In genomic region chr2:26037386-26037785, GRCm38 (mm10) we compare ENCODE assay signal across 16 mouse cellular contexts. TPM values are rescaled to one million over a fixed set of nuclear protein-coding genes. Genes with fewer than 3 reads are reported as not detected.
A peak's percentile ranks its signal among the peaks of the same experiment; 100 is the strongest.
DNase-seq lines count a peak whose midpoint lies in the region; ATAC-seq and TF ChIP-seq lines count a peak whose summit lies in the region.
"Had no signal": no experiment of that assay in that cellular context is flagged by ENCODE, and none has a peak within 500 bp of the region (broad histone marks: within the 10 kb centered on the region; RNA-seq: fewer than 3 reads in every experiment).

No protein-coding gene starts in this region.

- H3K9ac ChIP-seq in stomach, embryonic 15.5 days = no peak overlapping the region
- no peak overlapping the region for H3K9ac ChIP-seq in stomach, postnatal 0 days (ENCODE audit: low read length)
- peak overlapping the region; percentile 57 for H3K9ac ChIP-seq in liver, embryonic 12.5 days
- H3K9ac ChIP-seq: forebrain, postnatal 0 days; limb, embryonic 12.5 days had no signal

- no peak overlapping the region for H3K4me2 ChIP-seq in stomach, embryonic 15.5 days
- no peak overlapping the region for H3K4me2 ChIP-seq in stomach, postnatal 0 days (replicated peaks; ENCODE audit: low read depth)
- peak overlapping the region; percentile 56 for H3K4me2 ChIP-seq in liver, embryonic 12.5 days
- H3K4me2 ChIP-seq: limb, embryonic 12.5 days; midbrain, embryonic 11.5 days had no signal

- no peak overlapping the region for H3K4me3 ChIP-seq in stomach, embryonic 15.5 days (replicated peaks)
- no peak overlapping the region for H3K4me3 ChIP-seq in stomach, postnatal 0 days (ENCODE audit: low read depth, low read length)
- H3K4me3 ChIP-seq in liver, embryonic 12.5 days = no peak overlapping the region
- H3K4me3 ChIP-seq in cerebellum, adult 2 months (replicated peaks; ENCODE audit: insufficient read depth, low read depth, low read length) = no peak overlapping the region
- H3K4me3 ChIP-seq: limb, embryonic 12.5 days had no signal

- peak; percentile 74 for ATAC-seq in stomach, embryonic 15.5 days (ENCODE audit: insufficient read depth, low FRiP score, low read depth)
- ATAC-seq in stomach, postnatal 0 days (ENCODE audit: low FRiP score, low TSS enrichment) = no peak
- peak; percentile 93 for ATAC-seq in liver, embryonic 12.5 days
- ATAC-seq: forebrain, postnatal 0 days; inflammation-experienced regulatory T-cells, adult 6 months had no signal

- WGBS in stomach, embryonic 15.5 days = 30% methylated on average over 6 of the region's 6 CpGs
- WGBS in stomach, postnatal 0 days = 37% methylated on average over 6 of the region's 6 CpGs
- WGBS in liver, embryonic 12.5 days (ENCODE audit: insufficient replicate concordance) = 15% methylated on average over 6 of the region's 6 CpGs
- WGBS in cerebellum, adult 2 months = 71% methylated on average over 6 of the region's 6 CpGs

- intact Hi-C loops in left cerebral cortex, postnatal 4 days (cut with DNase I) = no loop called here

- no peaks in the 10 kb centered on the region for H3K9me3 ChIP-seq in stomach, embryonic 15.5 days
- no peaks in the 10 kb centered on the region for H3K9me3 ChIP-seq in stomach, postnatal 0 days (ENCODE audit: control insufficient read depth, low read length)
- no peaks in the 10 kb centered on the region for H3K9me3 ChIP-seq in liver, embryonic 12.5 days (replicated peaks)
- H3K9me3 ChIP-seq: limb, embryonic 12.5 days had no signal

- TF ChIP-seq CTCF in stomach, postnatal 0 days (IDR thresholded peaks at IDR 0.05; ENCODE audit: low read depth) = no peak
- TF ChIP-seq CTCF in cerebellum, adult 2 months (IDR thresholded peaks at IDR 0.05; ENCODE audit: borderline replicate concordance, insufficient read depth, low read depth, low read length) = no peak

- DNase-seq in embryo, embryonic 10 days (ENCODE audit: low spot score) = peak; percentile 12
- no peak for DNase-seq in embryo, embryonic 11 days
- no peak for DNase-seq in stomach, postnatal 0 days (ENCODE audit: low spot score)
- no peak for DNase-seq in cerebellum, adult 2 months
- no peak for DNase-seq in frontal cortex, postnatal 10 days (ENCODE audit: low spot score in 2 of 2)
- DNase-seq in left cerebral cortex, postnatal 4 days = no peak
- DNase-seq: cerebellum, adult 9-11 months; forebrain, postnatal 0 days; gastrocnemius, postnatal 14 days; kidney, adult 9 months; retina, postnatal 1 day had no signal

- no peak for TF ChIP-seq EP300 in stomach, postnatal 0 days (optimal IDR thresholded peaks at IDR 0.05)

- no peaks in the 10 kb centered on the region for H3K4me1 ChIP-seq in stomach, embryonic 15.5 days
- no peaks in the 10 kb centered on the region for H3K4me1 ChIP-seq in stomach, postnatal 0 days (replicated peaks; ENCODE audit: control insufficient read depth, insufficient read depth)
- peaks cover 82% of the 10 kb centered on the region for H3K4me1 ChIP-seq in liver, embryonic 12.5 days
- H3K4me1 ChIP-seq in cerebellum, adult 2 months (ENCODE audit: control insufficient read depth, insufficient read depth, low read length) = peaks cover 16% of the 10 kb centered on the region; the same call in 1 of the 2 replicates

- H3K27ac ChIP-seq in stomach, embryonic 15.5 days = no peak overlapping the region
- H3K27ac ChIP-seq in stomach, postnatal 0 days (replicated peaks) = no peak overlapping the region
- peak overlapping the region; percentile 90 for H3K27ac ChIP-seq in liver, embryonic 12.5 days
- no peak overlapping the region for H3K27ac ChIP-seq in cerebellum, adult 2 months (ENCODE audit: insufficient read depth, low read length)
- H3K27ac ChIP-seq: limb, embryonic 12.5 days had no signal

- no peaks in the 10 kb centered on the region for H3K36me3 ChIP-seq in stomach, embryonic 15.5 days
- H3K36me3 ChIP-seq in stomach, postnatal 0 days (ENCODE audit: control insufficient read depth, insufficient read depth, low read length) = no peaks in the 10 kb centered on the region
- no peaks in the 10 kb centered on the region for H3K36me3 ChIP-seq in liver, embryonic 12.5 days
- H3K36me3 ChIP-seq: limb, embryonic 12.5 days had no signal

- no peak for TF ChIP-seq POLR2A in cerebellum, adult 2 months (IDR thresholded peaks at IDR 0.05; ENCODE audit: borderline replicate concordance, insufficient read depth, low read length)

- H3K27me3 ChIP-seq in stomach, embryonic 15.5 days (replicated peaks) = 0 out of 2 replicates have a peak, but pooled peaks cover 3% of the 10 kb centered on the region
- no peaks in the 10 kb centered on the region for H3K27me3 ChIP-seq in stomach, postnatal 0 days (ENCODE audit: control insufficient read depth, insufficient read depth, low read length)
- H3K27me3 ChIP-seq in liver, embryonic 12.5 days (replicated peaks) = peaks cover 19% of the 10 kb centered on the region
- no peaks in the 10 kb centered on the region for H3K27me3 ChIP-seq in cerebellum, adult 2 months (ENCODE audit: control insufficient read depth, insufficient read depth, low read length)

RNA-seq across cellular contexts. Expression of gene Ubac1, which starts 15.8 kb away (rescaled TPM):
- polyA plus RNA-seq in stomach, embryonic 15.5 days (2015; fragmentation: Nextera tagmentation; extraction: Ambion mirVana) = 87.6 and 105 TPM in 2 replicates
- polyA plus RNA-seq in stomach, postnatal 0 days (2015; fragmentation: Nextera tagmentation; extraction: Ambion mirVana) = 47.7 and 49.1 TPM in 2 replicates
- polyA plus RNA-seq in liver, embryonic 12.5 days (2016; fragmentation: Nextera tagmentation; extraction: Ambion mirVana) = 487 and 506 TPM in 2 replicates
- polyA plus RNA-seq in cerebellum, adult 2 months (2012; rRNA removed) = 92.2 and 101 TPM in 2 replicates
- 10 to 100 TPM; 90.5 to 92.0 TPM for total RNA-seq in left cerebral cortex, postnatal 4 days (2021)

RNA-seq across cellular contexts. Expression of gene Camsap1, which starts 54.3 kb away (rescaled TPM):
- 18.6 and 19.0 TPM in 2 replicates for polyA plus RNA-seq in stomach, embryonic 15.5 days (2015; fragmentation: Nextera tagmentation; extraction: Ambion mirVana)
- polyA plus RNA-seq in stomach, postnatal 0 days (2015; fragmentation: Nextera tagmentation; extraction: Ambion mirVana) = 4.2 and 6.5 TPM in 2 replicates
- polyA plus RNA-seq in liver, embryonic 12.5 days (2016; fragmentation: Nextera tagmentation; extraction: Ambion mirVana) = 13.0 and 13.5 TPM in 2 replicates
- 35.7 and 39.7 TPM in 2 replicates for polyA plus RNA-seq in cerebellum, adult 2 months (2012; rRNA removed)
- total RNA-seq in left cerebral cortex, postnatal 4 days (2021) = 100 to 1,000 TPM; 195 to 203 TPM
